Mouse (Mus musculus) small intestine, adult 2 months (tissue): ENCODE measurements around the gene Slc44a2.

Source experiments
- CTCF ChIP-seq: fragments of 200-500 bp; IDR thresholded peaks from 2 replicates; pipeline ENCODE4 v1.5.1; 2012; ENCODE audit warnings: low read depth, mild to moderate bottlenecking, control low read depth, inconsistent platforms, low read length, moderate library complexity, mixed read lengths; ENCODE audit not compliant: insufficient replicate concordance, insufficient read length; ENCODE audit errors: extremely low read depth
- POLR2A ChIP-seq: fragments of 200-500 bp; IDR thresholded peaks from 2 replicates; pipeline ENCODE4 v1.6.1; 2012; ENCODE audit warnings: low read depth, mild to moderate bottlenecking, control low read depth, inconsistent platforms, low read length, moderate library complexity

- TF ChIP-seq POLR2A (no peak), CTCF (no peak)
Measured at GRCm38 (mm10) chr9:21314367-21315140, 5.9 kb upstream of the Slc44a2 start.
